Mouse (Mus musculus): ENCODE data around the gene Atg7. TPM values are rescaled to one million over a fixed set of nuclear protein-coding genes. Genes with fewer than 3 reads are reported as not detected.

Gene Atg7
- polyA plus RNA-seq, 1 experiment, result 14.7 TPM

DNA sequence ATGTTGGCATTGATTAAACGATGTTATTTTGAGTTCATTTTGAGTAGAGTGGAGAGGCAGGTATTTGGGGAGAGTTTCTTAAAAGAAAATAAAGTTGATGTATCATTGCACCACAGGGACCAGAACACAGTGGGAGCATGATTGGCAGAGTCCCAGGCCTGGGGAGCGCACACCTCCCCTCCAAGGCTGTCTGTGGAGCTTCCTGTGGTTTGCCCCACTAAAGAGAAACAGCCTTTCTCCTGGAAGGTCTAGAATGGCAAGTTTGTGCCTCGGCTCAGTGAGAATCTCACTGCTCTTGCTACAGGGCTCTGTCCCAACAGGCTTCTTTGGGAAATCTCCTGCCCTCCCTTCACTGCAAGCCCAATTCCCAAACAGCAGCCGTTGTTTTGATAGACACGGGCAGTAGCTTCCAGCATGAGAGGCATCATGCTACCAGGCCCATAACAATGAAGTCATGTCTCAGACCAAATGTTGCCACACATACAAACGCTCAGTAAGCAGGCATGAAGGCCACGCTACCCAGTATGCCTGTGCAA, 103.6 kb downstream of the Atg7 start:
- Histone ChIP-seq H3K27me3 (ENCODE audit: control insufficient read depth, insufficient read depth, insufficient read length) (no peaks in the 10 kb centered on the region), H3K36me3 (ENCODE audit: control insufficient read depth, insufficient read depth) (no peaks in the 10 kb centered on the region), H3K79me3 (ENCODE audit: low read depth) (no peaks in the 10 kb centered on the region), H3K4me3 (ENCODE audit: insufficient read depth, poor library complexity, severe bottlenecking) (no peak overlapping the region), H3K79me2 (ENCODE audit: control insufficient read depth, insufficient read depth) (no peaks in the 10 kb centered on the region), H3ac (ENCODE audit: control insufficient read depth, insufficient read length, low read depth) (no peak overlapping the region)
- no peak for TF ChIP-seq CEBPB (IDR thresholded peaks at IDR 0.05; ENCODE audit: low read depth)
- no peak for TF ChIP-seq MYOD1 (IDR thresholded peaks at IDR 0.05; ENCODE audit: control insufficient read depth, insufficient read length, low read depth)
- no peak for TF ChIP-seq MYOG (IDR thresholded peaks at IDR 0.05; ENCODE audit: control insufficient read depth, extremely low read depth, insufficient read length)
- no peak for TF ChIP-seq FOSL1 (IDR thresholded peaks at IDR 0.05; ENCODE audit: insufficient read depth, low read length, poor library complexity, severe bottlenecking)
- no peak for TF ChIP-seq USF1 (IDR thresholded peaks at IDR 0.05; ENCODE audit: low read depth)
- TF ChIP-seq MAX (IDR thresholded peaks at IDR 0.05), result no peak
- no peak for TF ChIP-seq CTCF (IDR thresholded peaks at IDR 0.05; ENCODE audit: control insufficient read depth, insufficient read depth, insufficient read length)

DNA sequence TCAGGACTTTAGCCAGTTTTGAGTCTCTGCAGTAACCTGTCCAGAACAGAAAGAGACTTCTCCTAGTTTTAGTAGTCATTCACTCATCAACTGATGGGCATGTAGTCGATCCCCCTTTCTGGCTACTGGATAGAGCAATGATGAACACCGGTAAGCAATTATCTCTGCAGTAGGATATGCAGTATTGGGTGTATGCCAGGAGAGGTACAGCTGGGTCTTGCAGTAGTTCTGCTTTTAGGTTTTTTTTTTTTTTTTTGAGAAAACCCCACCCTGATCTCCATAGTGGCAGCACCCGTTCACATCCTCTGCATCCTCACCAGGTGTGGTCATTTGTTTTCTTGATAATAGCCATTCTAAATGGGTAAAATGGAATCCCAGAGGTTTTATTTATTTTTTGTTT, 105.5 kb downstream of the Atg7 start:
- no peaks in the 10 kb centered on the region for H3K27me3 ChIP-seq (ENCODE audit: control insufficient read depth, insufficient read depth, insufficient read length)
- H3ac ChIP-seq (ENCODE audit: control insufficient read depth, insufficient read length, low read depth), result no peak overlapping the region
- no peaks in the 10 kb centered on the region for H3K36me3 ChIP-seq (ENCODE audit: control insufficient read depth, insufficient read depth)
- TF ChIP-seq CEBPB (IDR thresholded peaks at IDR 0.05; ENCODE audit: low read depth) (no peak), MAX (IDR thresholded peaks at IDR 0.05) (no peak), MYOG (IDR thresholded peaks at IDR 0.05; ENCODE audit: control insufficient read depth, extremely low read depth, insufficient read length) (no peak), FOSL1 (IDR thresholded peaks at IDR 0.05; ENCODE audit: insufficient read depth, low read length, poor library complexity, severe bottlenecking) (no peak), MYOD1 (IDR thresholded peaks at IDR 0.05; ENCODE audit: control insufficient read depth, insufficient read length, low read depth) (no peak), USF1 (IDR thresholded peaks at IDR 0.05; ENCODE audit: low read depth) (no peak), CTCF (IDR thresholded peaks at IDR 0.05; ENCODE audit: control insufficient read depth, insufficient read depth, insufficient read length) (no peak)
- H3K79me3 ChIP-seq (ENCODE audit: low read depth), result no peaks in the 10 kb centered on the region
- no peaks in the 10 kb centered on the region for H3K79me2 ChIP-seq (ENCODE audit: control insufficient read depth, insufficient read depth)
- H3K4me3 ChIP-seq (ENCODE audit: insufficient read depth, poor library complexity, severe bottlenecking), result no peak overlapping the region

DNA sequence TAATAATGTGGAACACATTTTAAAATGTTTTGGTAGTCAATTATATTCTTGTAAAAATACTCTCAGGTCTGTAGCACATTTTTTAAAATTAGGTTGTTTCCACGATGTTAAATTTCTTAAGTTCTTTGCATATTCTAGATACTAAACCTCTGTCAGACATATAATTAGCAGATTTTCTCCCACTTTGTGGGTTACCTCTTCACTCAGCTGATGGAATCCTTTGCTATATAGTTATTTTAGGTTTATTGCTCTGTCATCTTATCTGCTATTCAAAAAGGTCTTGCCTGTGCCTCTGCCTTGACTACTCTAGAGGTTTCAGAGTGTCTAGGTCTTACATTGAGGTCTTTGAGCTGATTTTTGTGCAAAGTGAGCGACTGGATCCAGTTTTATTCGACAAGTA, 106.0 kb downstream of the Atg7 start:
- H3K27me3 ChIP-seq (ENCODE audit: control insufficient read depth, insufficient read depth, insufficient read length), result no peaks in the 10 kb centered on the region
- H3K79me3 ChIP-seq (ENCODE audit: low read depth), result no peaks in the 10 kb centered on the region
- TF ChIP-seq MYOG (IDR thresholded peaks at IDR 0.05; ENCODE audit: control insufficient read depth, extremely low read depth, insufficient read length) (no peak), FOSL1 (IDR thresholded peaks at IDR 0.05; ENCODE audit: insufficient read depth, low read length, poor library complexity, severe bottlenecking) (no peak), CEBPB (IDR thresholded peaks at IDR 0.05; ENCODE audit: low read depth) (no peak), CTCF (IDR thresholded peaks at IDR 0.05; ENCODE audit: control insufficient read depth, insufficient read depth, insufficient read length) (no peak), MAX (IDR thresholded peaks at IDR 0.05) (no peak), MYOD1 (IDR thresholded peaks at IDR 0.05; ENCODE audit: control insufficient read depth, insufficient read length, low read depth) (no peak), USF1 (IDR thresholded peaks at IDR 0.05; ENCODE audit: low read depth) (no peak)

DNA sequence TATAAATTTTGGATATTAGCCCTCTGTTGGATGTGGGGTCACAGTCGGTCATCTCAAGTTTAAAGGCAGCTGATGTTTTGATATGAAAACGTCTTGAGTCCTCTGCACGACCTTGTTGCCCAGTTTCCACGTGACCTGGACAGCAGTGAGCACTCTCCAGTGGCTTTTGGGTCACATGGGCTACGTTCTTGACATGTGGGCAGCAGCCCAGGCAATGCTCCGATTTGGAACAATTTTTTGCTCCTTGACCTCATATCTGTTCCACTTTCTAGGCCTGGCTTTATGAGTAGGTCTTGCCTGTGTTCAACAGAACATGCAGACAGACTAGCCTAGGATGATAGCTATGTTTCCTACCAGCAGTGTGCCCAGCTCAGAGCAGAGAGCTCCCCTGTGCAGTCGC, 115.9 kb downstream of the Atg7 start:
- Histone ChIP-seq H3ac (ENCODE audit: control insufficient read depth, insufficient read length, low read depth) (no peak overlapping the region), H3K27me3 (ENCODE audit: control insufficient read depth, insufficient read depth, insufficient read length) (no peaks in the 10 kb centered on the region), H3K79me3 (ENCODE audit: low read depth) (no peaks in the 10 kb centered on the region), H3K36me3 (ENCODE audit: control insufficient read depth, insufficient read depth) (no peaks in the 10 kb centered on the region), H3K79me2 (ENCODE audit: control insufficient read depth, insufficient read depth) (no peaks in the 10 kb centered on the region), H3K4me3 (ENCODE audit: insufficient read depth, poor library complexity, severe bottlenecking) (no peak overlapping the region)
- TF ChIP-seq MAX (IDR thresholded peaks at IDR 0.05), result no peak
- no peak for TF ChIP-seq CTCF (IDR thresholded peaks at IDR 0.05; ENCODE audit: control insufficient read depth, insufficient read depth, insufficient read length)
- TF ChIP-seq MYOD1 (IDR thresholded peaks at IDR 0.05; ENCODE audit: control insufficient read depth, insufficient read length, low read depth), result no peak
- TF ChIP-seq CEBPB (IDR thresholded peaks at IDR 0.05; ENCODE audit: low read depth), result no peak
- TF ChIP-seq FOSL1 (IDR thresholded peaks at IDR 0.05; ENCODE audit: insufficient read depth, low read length, poor library complexity, severe bottlenecking), result no peak
- no peak for TF ChIP-seq MYOG (IDR thresholded peaks at IDR 0.05; ENCODE audit: control insufficient read depth, extremely low read depth, insufficient read length)

More for the DNA sequence above, 106.0 kb downstream of the Atg7 start:
- Histone ChIP-seq H3K4me3 (ENCODE audit: insufficient read depth, poor library complexity, severe bottlenecking) (no peak overlapping the region), H3ac (ENCODE audit: control insufficient read depth, insufficient read length, low read depth) (no peak overlapping the region), H3K79me2 (ENCODE audit: control insufficient read depth, insufficient read depth) (no peaks in the 10 kb centered on the region), H3K36me3 (ENCODE audit: control insufficient read depth, insufficient read depth) (no peaks in the 10 kb centered on the region)

DNA sequence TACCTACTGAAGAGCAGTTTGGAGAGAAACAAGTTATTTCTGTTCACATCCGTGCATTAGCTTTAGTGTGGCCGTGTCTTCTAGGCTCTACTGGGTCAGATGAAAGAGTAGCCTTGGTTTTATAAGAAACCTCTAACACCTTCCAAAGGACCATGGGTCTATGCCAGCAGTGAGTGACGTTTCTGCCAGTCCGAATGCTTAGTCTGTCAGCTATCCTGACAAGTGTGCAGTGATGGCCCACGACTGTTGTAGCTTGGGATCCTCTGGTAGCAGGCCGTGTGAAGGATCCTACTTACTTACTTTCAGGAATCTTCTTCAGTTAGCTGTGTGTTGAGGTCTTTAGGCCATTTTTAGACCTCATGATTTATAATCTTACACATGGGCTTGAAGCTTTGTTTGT, 123.4 kb downstream of the Atg7 start:
- Histone ChIP-seq H3K79me2 (ENCODE audit: control insufficient read depth, insufficient read depth) (no peaks in the 10 kb centered on the region), H3ac (ENCODE audit: control insufficient read depth, insufficient read length, low read depth) (no peak overlapping the region), H3K27me3 (ENCODE audit: control insufficient read depth, insufficient read depth, insufficient read length) (no peaks in the 10 kb centered on the region), H3K79me3 (ENCODE audit: low read depth) (no peaks in the 10 kb centered on the region), H3K4me3 (ENCODE audit: insufficient read depth, poor library complexity, severe bottlenecking) (no peak overlapping the region), H3K36me3 (ENCODE audit: control insufficient read depth, insufficient read depth) (no peaks in the 10 kb centered on the region)
- TF ChIP-seq CEBPB (IDR thresholded peaks at IDR 0.05; ENCODE audit: low read depth) (no peak), FOSL1 (IDR thresholded peaks at IDR 0.05; ENCODE audit: insufficient read depth, low read length, poor library complexity, severe bottlenecking) (no peak), MAX (IDR thresholded peaks at IDR 0.05) (no peak), CTCF (IDR thresholded peaks at IDR 0.05; ENCODE audit: control insufficient read depth, insufficient read depth, insufficient read length) (no peak), MYOG (IDR thresholded peaks at IDR 0.05; ENCODE audit: control insufficient read depth, extremely low read depth, insufficient read length) (no peak), USF1 (IDR thresholded peaks at IDR 0.05; ENCODE audit: low read depth) (no peak)

DNA sequence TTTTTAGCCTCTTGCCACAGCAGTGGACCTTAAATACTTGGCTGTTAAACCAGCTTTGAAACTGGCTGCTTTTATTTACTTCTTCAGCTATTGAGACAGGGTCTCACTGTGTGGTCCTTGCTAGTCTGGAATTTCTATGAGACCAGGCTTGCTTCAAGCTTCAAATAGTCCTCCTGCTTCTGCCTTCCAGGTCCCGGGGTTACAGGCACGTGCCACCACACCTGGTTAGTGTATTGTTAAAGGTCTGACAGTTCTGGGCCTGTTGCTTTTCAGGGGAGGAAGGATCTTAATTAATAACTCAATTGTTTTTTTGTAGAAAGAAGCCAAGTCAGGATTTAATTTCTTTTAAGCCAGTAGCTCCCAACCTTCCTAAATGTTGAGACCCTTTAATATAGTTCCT, 124.8 kb downstream of the Atg7 start:
- H3K79me3 ChIP-seq (ENCODE audit: low read depth), result no peaks in the 10 kb centered on the region
- TF ChIP-seq FOSL1 (IDR thresholded peaks at IDR 0.05; ENCODE audit: insufficient read depth, low read length, poor library complexity, severe bottlenecking) (no peak), CEBPB (IDR thresholded peaks at IDR 0.05; ENCODE audit: low read depth) (no peak), MYOG (IDR thresholded peaks at IDR 0.05; ENCODE audit: control insufficient read depth, extremely low read depth, insufficient read length) (no peak), MYOD1 (IDR thresholded peaks at IDR 0.05; ENCODE audit: control insufficient read depth, insufficient read length, low read depth) (no peak), CTCF (IDR thresholded peaks at IDR 0.05; ENCODE audit: control insufficient read depth, insufficient read depth, insufficient read length) (no peak), USF1 (IDR thresholded peaks at IDR 0.05; ENCODE audit: low read depth) (no peak), MAX (IDR thresholded peaks at IDR 0.05) (no peak)
- H3K27me3 ChIP-seq (ENCODE audit: control insufficient read depth, insufficient read depth, insufficient read length), result no peaks in the 10 kb centered on the region
- H3K79me2 ChIP-seq (ENCODE audit: control insufficient read depth, insufficient read depth), result no peaks in the 10 kb centered on the region
- H3K36me3 ChIP-seq (ENCODE audit: control insufficient read depth, insufficient read depth), result no peaks in the 10 kb centered on the region
- no peak overlapping the region for H3K4me3 ChIP-seq (ENCODE audit: insufficient read depth, poor library complexity, severe bottlenecking)
- no peak overlapping the region for H3ac ChIP-seq (ENCODE audit: control insufficient read depth, insufficient read length, low read depth)

All from C2C12 (cell line).